Mouse (Mus musculus) liver, embryonic 11.5 days (tissue): ENCODE data around the gene Tnks2. TPM values are rescaled to one million over a fixed set of nuclear protein-coding genes. Genes with fewer than 3 reads are reported as not detected.

Experiments
- ATAC-seq: fragments of 200-750 bp; cut with Nextera tagmentation; replicated peaks from 2 replicates; pipeline ENCODE4 v1.8.0; 2017; ENCODE audit warnings: moderate number of reproducible peaks, mild to moderate bottlenecking, moderate TSS enrichment, moderate library complexity; ENCODE audit not compliant: low FRiP score
- DNase-seq: peaks from one replicate; pipeline ENCODE4 v3.0.0-alpha.2; 2017; ENCODE audit warnings: low spot score
- H3K27ac ChIP-seq: fragments of 300-500 bp; sonication (generic); 2 replicates; pipeline ENCODE4 v1.5.1; 2014; ENCODE audit warnings: mild to moderate bottlenecking, low read depth, low read length, control low read depth
- H3K27me3 ChIP-seq: fragments of 300-500 bp; sonication (generic); replicated peaks from 2 replicates; pipeline ENCODE4 v1.6.1; 2014; ENCODE audit warnings: low read length, mixed read lengths; ENCODE audit not compliant: control insufficient read depth, insufficient read depth
- H3K36me3 ChIP-seq: fragments of 300-500 bp; sonication (generic); 2 replicates; pipeline ENCODE4 v1.6.1; 2014; ENCODE audit warnings: mild to moderate bottlenecking, low read length, moderate library complexity, mixed read lengths; ENCODE audit not compliant: control insufficient read depth, insufficient read depth
- H3K4me1 ChIP-seq: fragments of 300-500 bp; sonication (generic); replicated peaks from 2 replicates; pipeline ENCODE4 v1.6.1; 2014; ENCODE audit warnings: low read length, mixed read lengths; ENCODE audit not compliant: control insufficient read depth, insufficient read depth
- H3K4me2 ChIP-seq: fragments of 300-500 bp; sonication (generic); 2 replicates; pipeline ENCODE4 v1.6.1; 2014; ENCODE audit warnings: mild to moderate bottlenecking, control low read depth, moderate library complexity
- H3K4me3 ChIP-seq: fragments of 300-500 bp; sonication (generic); 2 replicates; pipeline ENCODE4 v1.5.1; 2014; ENCODE audit warnings: low read depth, low read length, control low read depth
- H3K9ac ChIP-seq: fragments of 300-500 bp; sonication (generic); 2 replicates; pipeline ENCODE4 v1.6.1; 2014; ENCODE audit warnings: low read depth, low read length, control low read depth
- H3K9me3 ChIP-seq: fragments of 300-500 bp; sonication (generic); 2 replicates; pipeline ENCODE4 v1.6.1; 2016; ENCODE audit warnings: low read length, inconsistent platforms, mixed read lengths; ENCODE audit not compliant: control insufficient read depth
- WGBS: fragments of 180-500 bp; shearing (Covaris S2); extraction: QIAGEN DNeasy Blood & Tissue Kit; methylation state at CpG from one replicate; pipeline ENCODE4 v1.1.7; 2014; 5-methylcytosine and 5-hydroxymethylcytosine counted together
- polyA plus RNA-seq: library from polyadenylated mRNA; unstranded; fragments of >200 nt; fragmentation: Nextera tagmentation; extraction: Ambion mirVana; gene quantifications from 2 replicates; pipeline ENCODE4 v1.2.1, GENCODE M21; 2014

Tnks2 gene
- polyA plus RNA-seq, 1 experiment from 2014 or later, result 53.9 TPM

- Histone ChIP-seq H3K27ac (no peak overlapping the region), H3K4me3 (no peak overlapping the region), H3K9me3 (no peaks in the 10 kb centered on the region), H3K4me2 (no peak overlapping the region), H3K27me3 (no peaks in the 10 kb centered on the region), H3K4me1 (no peaks in the 10 kb centered on the region), H3K36me3 (peaks cover 10% of the 10 kb centered on the region), H3K9ac (no peak overlapping the region)
- DNase-seq, result no peak
- ATAC-seq, result no peak
- 37% methylated on average over 10 of the region's 10 CpGs for WGBS
Observed at GRCm38 (mm10) chr19:36896791-36897569, 62.9 kb downstream of the Tnks2 start.

GRCm38 (mm10) chr19:36897778-36898177 is 63.7 kb downstream of the Tnks2 start:
- H3K27ac ChIP-seq, result no peak overlapping the region
- ATAC-seq, result no peak
- no peak for DNase-seq
- no peaks in the 10 kb centered on the region for H3K4me1 ChIP-seq
- H3K9ac ChIP-seq, result no peak overlapping the region
- 51% methylated on average over 9 of the region's 9 CpGs for WGBS
- no peak overlapping the region for H3K4me3 ChIP-seq
- H3K36me3 ChIP-seq, result peaks cover 7% of the 10 kb centered on the region
- H3K27me3 ChIP-seq, result no peaks in the 10 kb centered on the region
- H3K4me2 ChIP-seq, result no peak overlapping the region
- no peaks in the 10 kb centered on the region for H3K9me3 ChIP-seq

GRCm38 (mm10) chr19:36903377-36903776 is 69.3 kb downstream of the Tnks2 start:
- H3K9me3 ChIP-seq, result no peaks in the 10 kb centered on the region
- 55% methylated on average over 7 of the region's 7 CpGs for WGBS
- ATAC-seq (no peak), DNase-seq (no peak)
- H3K4me1 ChIP-seq, result no peaks in the 10 kb centered on the region
- no peaks in the 10 kb centered on the region for H3K27me3 ChIP-seq
- H3K4me3 ChIP-seq, result peak overlapping the region; percentile 61; the same call in 1 of the 2 replicates
- H3K36me3 ChIP-seq, result no peaks in the 10 kb centered on the region
- no peak overlapping the region for H3K27ac ChIP-seq
- H3K9ac ChIP-seq, result no peak overlapping the region; the same call in 1 of the 2 replicates
- H3K4me2 ChIP-seq, result peak overlapping the region; percentile 94

- Histone ChIP-seq H3K4me2 (peak overlapping the region; percentile 94), H3K27ac (0 out of 2 replicates have a peak overlapping the region, but pooled peaks have one; percentile 22), H3K9ac (peak overlapping the region; percentile 58), H3K4me3 (peak overlapping the region; percentile 61), H3K27me3 (no peaks in the 10 kb centered on the region), H3K9me3 (no peaks in the 10 kb centered on the region), H3K36me3 (no peaks in the 10 kb centered on the region), H3K4me1 (no peaks in the 10 kb centered on the region)
- DNase-seq (peak; percentile 76), ATAC-seq (peak; percentile 69)
- WGBS, result 3% methylated on average over 41 of the region's 41 CpGs
Observed at GRCm38 (mm10) chr19:36904211-36905007, 70.4 kb downstream of the Tnks2 start.

GRCm38 (mm10) chr19:36909150-36909549 is 75.1 kb downstream of the Tnks2 start:
- Histone ChIP-seq H3K27me3 (no peaks in the 10 kb centered on the region; the same call in 1 of the 2 replicates), H3K27ac (no peak overlapping the region), H3K4me3 (no peak overlapping the region), H3K9me3 (no peaks in the 10 kb centered on the region), H3K36me3 (no peaks in the 10 kb centered on the region), H3K4me1 (no peaks in the 10 kb centered on the region), H3K9ac (no peak overlapping the region), H3K4me2 (no peak overlapping the region)
- WGBS, result 78% methylated on average over 3 of the region's 3 CpGs
- ATAC-seq (no peak), DNase-seq (no peak)

GRCm38 (mm10) chr19:36909676-36910292 is 75.8 kb downstream of the Tnks2 start:
- no peak overlapping the region for H3K4me3 ChIP-seq
- DNase-seq (peak; percentile 58), ATAC-seq (0 out of 2 replicates have a peak, but pooled peaks have one; percentile 45)
- H3K36me3 ChIP-seq, result no peaks in the 10 kb centered on the region
- 15% methylated on average over 9 of the region's 9 CpGs for WGBS
- no peaks in the 10 kb centered on the region; the same call in 1 of the 2 replicates for H3K27me3 ChIP-seq
- H3K9me3 ChIP-seq, result no peaks in the 10 kb centered on the region
- no peak overlapping the region for H3K27ac ChIP-seq
- no peak overlapping the region for H3K4me2 ChIP-seq
- no peak overlapping the region for H3K9ac ChIP-seq
- no peaks in the 10 kb centered on the region for H3K4me1 ChIP-seq

GRCm38 (mm10) chr19:36910424-36911045 is 76.5 kb downstream of the Tnks2 start:
- Histone ChIP-seq H3K27me3 (no peaks in the 10 kb centered on the region; the same call in 1 of the 2 replicates), H3K9ac (no peak overlapping the region), H3K9me3 (no peaks in the 10 kb centered on the region), H3K4me2 (no peak overlapping the region), H3K4me1 (no peaks in the 10 kb centered on the region), H3K36me3 (no peaks in the 10 kb centered on the region), H3K27ac (no peak overlapping the region), H3K4me3 (no peak overlapping the region)
- ATAC-seq (no peak), DNase-seq (no peak)
- 43% methylated on average over 12 of the region's 12 CpGs for WGBS

- Histone ChIP-seq H3K27me3 (no peaks in the 10 kb centered on the region; the same call in 1 of the 2 replicates), H3K4me3 (no peak overlapping the region)
- ATAC-seq, result no peak
Observed at GRCm38 (mm10) chr19:36913064-36913463, 79.0 kb downstream of the Tnks2 start.

More at GRCm38 (mm10) chr19:36913064-36913463, 79.0 kb downstream of the Tnks2 start:
- no peak for DNase-seq
- 80% methylated on average over 7 of the region's 7 CpGs for WGBS
- Histone ChIP-seq H3K9ac (no peak overlapping the region), H3K4me2 (no peak overlapping the region), H3K36me3 (no peaks in the 10 kb centered on the region), H3K9me3 (no peaks in the 10 kb centered on the region), H3K27ac (no peak overlapping the region), H3K4me1 (peaks cover 2% of the 10 kb centered on the region; the same call in 1 of the 2 replicates)
